Mouse (Mus musculus) ovary, postnatal 36 days (tissue): ENCODE results near the gene Zbtb20.
A peak's percentile ranks its signal among the peaks of the same experiment; 100 is the strongest.

Experiments used
- DNase-seq: peaks from one replicate; pipeline ENCODE4 v3.0.0; 2022; ENCODE audit warnings: low spot score, mixed read lengths

Gene Zbtb20

GRCm38 (mm10) chr16:43571376-43572081 lies 695.8 kb downstream of the Zbtb20 start:
- DNase-seq = no peak

- DNase-seq = no peak
Measured at GRCm38 (mm10) chr16:43572171-43572570, 696.5 kb downstream of the Zbtb20 start.

DNA sequence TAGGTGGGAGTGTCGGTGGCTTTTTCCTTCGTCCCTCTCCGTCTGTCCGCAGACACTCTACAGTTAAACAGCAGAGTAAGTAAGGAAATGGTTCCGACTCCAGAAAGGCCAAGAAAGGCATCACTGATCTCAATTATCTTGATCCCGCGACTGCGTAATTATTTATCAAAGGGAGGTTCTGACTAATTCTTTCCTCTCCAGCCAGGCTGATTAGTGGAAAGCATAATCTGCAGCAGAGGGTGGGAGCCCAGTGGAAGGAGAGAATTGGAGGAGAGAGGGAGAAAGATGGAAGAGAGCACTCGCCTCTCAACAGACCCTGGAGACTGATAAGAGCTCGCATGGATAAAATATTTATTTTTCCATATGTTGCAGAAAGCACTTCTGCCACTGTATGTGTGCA lies 697.1 kb downstream of the Zbtb20 start:
- DNase-seq = no peak

DNA sequence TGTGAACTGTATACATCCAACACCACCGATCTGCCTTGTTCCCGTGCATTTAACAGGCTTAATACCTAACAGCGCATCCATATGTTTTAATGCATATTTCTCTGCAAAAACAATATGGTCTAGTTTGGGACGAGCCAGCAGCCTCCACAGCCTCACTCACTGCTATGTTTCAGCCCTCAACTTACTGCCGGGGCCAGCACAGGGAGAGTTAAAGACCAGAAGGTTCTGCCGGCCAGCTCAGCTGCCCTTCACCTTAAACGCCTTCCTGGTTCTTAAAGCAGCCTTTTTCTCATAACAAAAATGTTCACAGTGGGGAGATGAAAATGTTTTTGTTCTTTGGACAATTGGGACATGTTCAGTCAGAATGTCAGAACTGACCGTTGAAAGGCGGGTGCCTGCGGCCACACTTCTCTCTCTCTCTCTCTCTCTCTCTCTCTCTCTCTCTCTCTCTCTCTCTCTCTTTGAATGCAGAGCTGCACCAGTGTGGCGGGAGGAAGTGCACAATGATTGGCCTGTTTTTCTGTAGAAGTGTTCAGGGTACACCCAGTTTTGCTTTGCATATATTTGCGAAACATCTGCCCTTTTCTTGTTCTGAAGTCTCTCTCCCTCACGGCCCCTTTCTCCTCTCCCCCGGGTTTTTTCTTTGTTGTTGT lies 697.6 kb downstream of the Zbtb20 start:
- DNase-seq = no peak

DNA sequence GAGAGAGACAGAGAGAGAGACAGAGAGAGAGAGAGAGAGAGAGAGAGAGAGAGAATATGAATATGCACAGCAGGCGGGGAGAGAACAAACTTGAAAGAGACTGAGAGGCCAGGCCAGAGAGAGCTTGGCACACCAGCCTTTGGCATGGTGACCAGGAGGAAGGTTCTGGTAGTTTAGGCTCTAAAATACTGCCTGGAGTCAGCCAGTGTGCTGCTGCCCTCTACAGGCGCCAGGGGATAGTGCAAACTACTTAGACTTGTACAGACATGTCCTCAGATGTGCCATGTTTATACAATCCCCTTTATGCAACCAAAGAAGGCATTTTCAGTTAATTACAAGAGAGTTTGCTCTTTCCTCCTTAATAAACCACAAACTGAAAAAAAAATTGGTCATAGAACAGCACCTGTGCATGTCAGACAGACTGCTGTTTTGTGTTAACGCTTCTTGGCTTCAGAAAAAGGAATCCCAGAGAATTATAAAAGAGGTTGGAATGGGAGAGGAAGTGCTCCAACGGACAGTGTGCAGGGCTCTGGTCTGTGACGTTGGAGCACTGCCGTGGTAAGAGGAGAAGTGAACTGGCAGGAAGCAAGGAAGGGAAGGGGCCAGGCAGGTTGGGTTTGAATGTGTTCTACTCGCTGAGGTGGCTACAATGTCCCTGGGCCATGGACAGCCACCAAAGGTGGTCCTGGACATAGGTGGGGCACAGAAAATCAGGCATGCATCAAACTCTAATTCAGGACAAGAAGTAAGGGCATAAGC lies 698.5 kb downstream of the Zbtb20 start:
- peak; percentile 88 for DNase-seq

GRCm38 (mm10) chr16:43575066-43575465 lies 699.4 kb downstream of the Zbtb20 start:
- no peak for DNase-seq

- no peak for DNase-seq
Measured at GRCm38 (mm10) chr16:43575507-43575906, 699.8 kb downstream of the Zbtb20 start.

DNA sequence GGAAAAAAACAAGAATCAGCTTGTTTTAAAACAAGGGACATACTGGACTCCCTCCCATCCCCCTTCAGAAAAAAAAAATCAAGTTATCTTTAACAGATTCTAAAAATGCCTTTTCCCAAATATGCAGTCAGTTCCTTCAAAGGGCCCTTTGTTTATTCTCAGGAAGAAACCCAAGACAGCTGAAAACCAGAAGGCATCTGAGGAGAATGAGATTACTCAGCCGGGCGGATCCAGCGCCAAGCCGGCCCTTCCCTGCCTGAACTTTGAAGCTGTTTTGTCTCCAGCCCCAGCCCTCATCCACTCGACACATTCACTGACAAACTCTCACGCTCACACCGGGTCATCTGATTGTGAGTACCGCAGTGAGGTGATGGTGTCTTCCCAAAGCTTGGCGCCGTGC lies 701.7 kb downstream of the Zbtb20 start:
- peak; percentile 68 for DNase-seq

- DNase-seq = no peak
Measured at GRCm38 (mm10) chr16:43578351-43578750, 702.7 kb downstream of the Zbtb20 start.

- no peak for DNase-seq
Measured at GRCm38 (mm10) chr16:43579111-43579510, 703.4 kb downstream of the Zbtb20 start.

DNA sequence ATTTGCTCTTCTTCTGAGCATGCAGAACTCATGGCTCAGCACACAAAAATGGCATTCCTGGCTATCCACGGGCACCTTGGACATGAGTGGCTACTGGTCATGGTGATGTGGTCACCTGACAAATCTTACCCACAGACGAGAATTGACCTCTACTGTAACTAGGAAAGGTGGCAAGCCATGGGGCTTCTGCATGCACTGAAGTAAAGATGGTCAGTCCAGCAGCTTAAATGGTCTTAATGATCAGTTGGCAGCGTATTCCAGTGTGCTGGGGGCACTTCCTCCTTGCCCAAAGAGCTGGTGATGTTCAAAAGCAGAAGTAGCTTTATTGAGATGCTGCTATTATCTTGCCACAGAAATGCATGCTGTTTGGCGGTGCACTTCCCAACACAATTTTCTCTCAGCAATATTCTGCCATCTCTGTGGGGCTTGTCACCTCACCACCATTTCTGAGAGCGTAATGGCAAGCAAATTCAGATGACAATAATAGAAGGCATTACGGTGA lies 704.7 kb downstream of the Zbtb20 start:
- no peak for DNase-seq

- DNase-seq = no peak
Measured at GRCm38 (mm10) chr16:43581551-43581950, 705.9 kb downstream of the Zbtb20 start.

DNA sequence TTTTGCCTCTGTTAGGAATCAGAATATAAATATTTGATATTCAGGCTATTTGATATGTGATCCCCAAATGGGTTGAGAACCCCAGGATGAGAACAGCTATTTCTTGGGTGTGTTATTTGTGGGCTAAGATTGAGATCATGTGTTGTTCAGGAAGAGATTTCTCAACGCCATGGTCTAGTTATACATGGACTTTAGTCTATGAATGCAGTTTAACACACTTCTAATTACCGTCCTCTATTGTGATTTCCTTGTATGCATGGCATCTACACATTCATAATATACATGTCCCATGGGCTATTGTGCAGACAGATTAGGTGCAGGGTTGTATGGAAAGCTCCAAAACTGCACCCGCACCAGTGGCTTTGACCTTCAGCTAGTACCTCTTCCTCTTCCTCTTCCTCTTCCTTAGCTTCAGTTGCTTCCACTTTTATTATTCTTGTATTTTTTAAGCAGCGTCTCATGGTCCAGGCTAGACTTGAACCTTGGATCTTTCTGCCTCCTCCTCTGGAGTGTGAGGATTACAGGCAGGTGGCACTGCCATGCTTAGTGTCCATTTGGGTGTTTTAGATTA lies 711.3 kb downstream of the Zbtb20 start:
- no peak for DNase-seq

DNA sequence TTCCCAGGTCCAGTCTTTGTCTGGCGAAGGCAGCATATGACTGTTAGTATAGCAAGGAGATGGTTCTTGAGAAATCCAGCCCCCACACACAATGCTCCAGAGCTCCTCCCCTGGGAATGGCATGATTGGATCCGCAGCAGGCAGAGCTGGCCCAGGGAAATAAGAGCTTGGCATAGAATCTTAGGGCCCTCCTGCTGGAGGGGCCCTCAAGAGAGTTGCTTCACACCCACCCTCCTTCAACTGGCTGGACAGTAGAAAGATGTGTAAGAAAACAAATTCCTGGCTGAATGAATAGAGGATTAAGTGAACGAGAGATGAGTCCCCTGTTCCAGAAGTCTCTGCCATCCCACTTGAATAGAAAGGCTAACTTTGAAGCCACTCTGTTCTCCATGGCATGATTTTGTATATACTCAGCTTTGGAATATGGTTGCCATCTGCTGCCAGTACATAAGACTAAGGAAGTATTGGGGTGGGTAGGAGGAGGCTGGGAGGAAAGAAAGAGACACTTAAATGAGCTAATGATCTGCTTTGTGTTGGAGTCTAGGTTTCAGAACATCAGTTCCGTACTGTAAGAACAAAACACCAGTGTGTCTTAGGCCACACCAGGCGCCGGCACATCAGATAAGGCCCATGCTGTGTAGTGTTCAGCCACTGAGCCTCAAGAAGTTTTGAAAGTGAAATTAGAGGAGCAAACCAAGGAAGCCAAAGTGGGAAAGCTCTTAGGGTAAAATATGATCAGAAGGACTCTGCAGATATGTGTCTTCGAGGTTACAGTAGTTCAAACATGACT lies 715.2 kb downstream of the Zbtb20 start:
- DNase-seq = no peak

GRCm38 (mm10) chr16:43592062-43592461 lies 716.4 kb downstream of the Zbtb20 start:
- DNase-seq = no peak

GRCm38 (mm10) chr16:43592801-43593200 lies 717.1 kb downstream of the Zbtb20 start:
- DNase-seq = no peak

- no peak for DNase-seq
Measured at GRCm38 (mm10) chr16:43597375-43598060, 721.8 kb downstream of the Zbtb20 start.

DNA sequence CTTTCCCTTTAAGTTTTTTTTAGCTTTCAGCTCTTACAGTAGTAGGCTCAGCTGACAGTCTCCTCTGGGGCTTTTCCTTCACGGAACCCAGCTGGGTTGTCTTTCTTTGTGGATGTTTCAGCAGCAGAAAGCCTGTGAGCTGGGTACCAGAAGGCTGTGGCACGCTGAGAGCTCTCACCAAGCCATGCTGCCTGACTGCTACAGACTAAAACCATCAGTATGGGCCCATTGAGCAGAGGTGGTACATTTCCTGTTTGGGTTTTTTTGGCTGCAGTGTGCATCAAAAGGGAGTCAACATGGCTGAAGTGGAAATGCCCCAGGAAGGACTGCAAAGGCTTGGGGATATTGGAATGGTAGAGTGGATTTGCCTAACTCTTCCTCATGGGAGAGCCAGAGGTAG lies 724.0 kb downstream of the Zbtb20 start:
- DNase-seq = no peak

DNA sequence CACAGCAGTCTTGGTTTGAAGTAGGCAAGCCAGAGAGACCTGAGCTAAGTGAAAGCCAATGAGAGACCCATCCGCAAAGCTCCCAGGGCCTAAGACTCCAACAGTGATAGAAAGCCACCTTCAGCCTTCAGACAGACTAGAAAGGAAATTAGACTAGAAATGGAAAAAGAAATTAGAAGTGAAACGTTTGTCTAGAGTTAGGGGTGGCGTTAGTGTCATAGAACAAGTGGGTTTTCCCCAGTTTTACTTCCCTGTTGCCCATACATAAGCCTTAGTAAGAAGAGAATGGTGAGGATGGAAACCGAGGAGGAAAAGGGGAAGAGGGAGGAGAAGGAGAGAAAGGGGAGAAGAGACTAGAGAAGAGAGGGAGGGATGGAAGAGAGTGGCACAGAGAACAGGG lies 726.9 kb downstream of the Zbtb20 start:
- no peak for DNase-seq

GRCm38 (mm10) chr16:43603591-43604141 lies 728.0 kb downstream of the Zbtb20 start:
- DNase-seq = no peak
